Mouse (Mus musculus) E14TG2a.4 (cell line): ENCODE data around the gene Arnt2.
A peak's percentile ranks its signal among the peaks of the same experiment; 100 is the strongest.

Source experiments
- H3K27me3 ChIP-seq: 2 replicates; pipeline ENCODE4 v1.6.1; 2014; ENCODE audit warnings: low read length, control low read depth; ENCODE audit not compliant: insufficient read depth
- H3K36me3 ChIP-seq: 2 replicates; pipeline ENCODE4 v1.6.1; 2014; ENCODE audit warnings: low read length, control low read depth; ENCODE audit not compliant: insufficient read depth
- H3K4me1 ChIP-seq: replicated peaks from 2 replicates; pipeline ENCODE4 v1.6.1; 2014; ENCODE audit warnings: low read depth, low read length, control low read depth
- H3K4me3 ChIP-seq: replicated peaks from 2 replicates; pipeline ENCODE4 v1.5.1; 2014; ENCODE audit warnings: mild to moderate bottlenecking, low read length
- H3K9me3 ChIP-seq: 2 replicates; pipeline ENCODE4 v1.6.1; 2014; ENCODE audit warnings: low read length, control low read depth
- CTCF ChIP-seq: conservative IDR thresholded peaks from 2 replicates; pipeline ENCODE4 v1.5.1; 2014; ENCODE audit warnings: low read length
- NANOG ChIP-seq: IDR thresholded peaks from 2 replicates; pipeline ENCODE4 v1.6.1; 2014; ENCODE audit warnings: borderline replicate concordance, low read length, mixed read lengths
- POU5F1 ChIP-seq: IDR thresholded peaks from 2 replicates; pipeline ENCODE4 v1.6.1; 2014; ENCODE audit warnings: low read length, borderline replicate concordance

The Arnt2 gene

DNA sequence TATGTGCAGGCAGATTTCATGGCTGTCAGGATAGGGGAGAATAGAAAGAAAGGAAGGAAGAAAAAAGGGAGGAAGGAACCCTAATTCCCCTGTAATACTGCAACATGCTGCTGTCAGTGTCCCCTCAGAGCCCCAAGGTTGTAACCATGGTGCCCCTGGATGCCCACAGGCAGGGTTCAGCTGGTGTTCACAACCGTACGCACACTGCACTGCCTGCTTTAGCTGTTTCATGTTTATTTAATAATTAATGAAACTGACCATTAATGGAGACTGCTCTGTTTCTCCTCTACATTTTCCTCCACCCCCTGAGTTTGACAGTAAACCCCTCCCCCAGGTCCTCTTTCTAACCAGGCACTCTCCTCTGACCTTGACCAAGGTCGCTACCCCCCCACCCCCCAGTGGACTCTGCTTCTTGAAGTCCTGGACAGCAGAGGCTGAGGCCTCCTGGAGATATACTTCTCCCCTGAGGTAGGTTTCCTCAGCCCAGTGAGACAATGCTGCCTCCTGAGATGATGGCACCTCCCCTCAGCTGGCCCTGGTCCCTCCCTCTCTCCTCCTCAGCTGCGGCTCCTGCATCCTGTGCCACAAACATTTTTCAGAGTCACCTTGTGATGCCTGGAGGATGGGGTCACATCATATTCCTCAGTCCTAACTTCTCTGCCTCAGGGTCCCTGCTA, 150.5 kb downstream of the Arnt2 start:
- Histone ChIP-seq H3K27me3 (no peaks in the 10 kb centered on the region), H3K9me3 (no peaks in the 10 kb centered on the region), H3K4me1 (peaks cover 4% of the 10 kb centered on the region; the same call in 1 of the 2 replicates), H3K36me3 (no peaks in the 10 kb centered on the region), H3K4me3 (no peak overlapping the region)
- no peak for TF ChIP-seq CTCF
- TF ChIP-seq POU5F1: no peak
- no peak for TF ChIP-seq NANOG

DNA sequence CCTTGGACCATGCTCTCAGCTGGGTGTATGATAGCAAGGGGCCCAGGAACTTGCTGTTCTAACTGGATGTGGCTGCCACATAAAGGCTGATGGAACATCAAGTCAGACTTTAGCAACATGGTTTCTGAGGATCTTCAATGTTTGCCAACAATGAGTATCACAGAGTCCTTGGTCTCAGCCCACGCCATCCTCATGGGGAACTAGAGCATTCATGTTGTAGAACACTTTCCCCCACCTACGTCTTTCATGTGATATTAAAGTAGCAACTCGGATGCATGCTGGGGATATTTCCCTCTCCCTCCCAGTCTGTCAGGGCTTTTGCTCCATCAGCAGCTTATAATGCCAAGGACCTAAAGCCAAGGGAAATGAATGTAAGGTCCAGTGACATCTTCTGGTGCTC, 153.3 kb downstream of the Arnt2 start:
- Histone ChIP-seq H3K9me3 (no peaks in the 10 kb centered on the region), H3K27me3 (no peaks in the 10 kb centered on the region), H3K4me3 (no peak overlapping the region), H3K4me1 (peaks cover 4% of the 10 kb centered on the region; the same call in 1 of the 2 replicates), H3K36me3 (no peaks in the 10 kb centered on the region)
- TF ChIP-seq NANOG (no peak), CTCF (no peak), POU5F1 (no peak)

DNA sequence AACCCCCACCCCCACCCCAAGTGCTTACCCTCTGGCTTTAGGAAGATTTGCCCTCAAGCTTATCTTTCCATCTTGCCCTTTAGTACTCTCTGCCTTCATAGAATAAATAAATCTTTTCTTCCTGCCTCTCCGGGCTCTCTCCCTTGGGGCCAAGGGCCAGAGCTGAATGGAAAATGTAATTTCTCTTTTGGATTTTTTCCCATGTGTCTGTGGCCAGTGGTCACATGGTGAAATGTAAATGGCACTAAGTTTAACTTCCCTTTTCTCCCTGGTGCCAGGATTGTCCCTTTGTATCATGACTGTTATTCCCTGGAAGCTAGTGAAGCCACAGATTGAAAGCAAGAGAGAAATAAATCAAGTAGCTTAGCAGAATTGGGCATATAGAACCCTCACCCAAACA, 153.7 kb downstream of the Arnt2 start:
- Histone ChIP-seq H3K9me3 (no peaks in the 10 kb centered on the region), H3K4me1 (peaks cover 4% of the 10 kb centered on the region; the same call in 1 of the 2 replicates), H3K4me3 (no peak overlapping the region), H3K27me3 (no peaks in the 10 kb centered on the region), H3K36me3 (no peaks in the 10 kb centered on the region)
- TF ChIP-seq NANOG (no peak), CTCF (no peak), POU5F1 (no peak)

DNA sequence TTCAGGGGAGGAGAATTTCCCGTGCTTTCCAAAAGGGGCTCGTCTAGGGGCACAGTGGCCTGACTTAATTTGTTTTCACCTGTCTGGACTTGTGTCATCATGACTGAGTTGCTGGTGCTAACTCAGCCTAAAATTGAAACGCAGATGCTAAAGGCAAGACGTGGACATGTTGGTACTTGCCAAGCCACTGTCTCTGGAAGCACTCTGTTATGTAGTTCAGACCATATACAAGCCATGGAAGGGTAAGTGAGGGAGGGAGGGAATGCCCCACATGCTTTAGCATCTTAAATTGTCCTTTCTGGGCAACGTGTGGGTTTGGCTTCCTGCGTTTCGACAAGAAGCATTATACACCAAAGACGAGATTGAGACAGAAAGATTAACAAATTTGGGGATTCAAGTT, 155.1 kb downstream of the Arnt2 start:
- no peak overlapping the region for H3K4me3 ChIP-seq
- peaks cover 6% of the 10 kb centered on the region for H3K4me1 ChIP-seq
- H3K36me3 ChIP-seq: no peaks in the 10 kb centered on the region
- no peaks in the 10 kb centered on the region for H3K27me3 ChIP-seq
- TF ChIP-seq NANOG: no peak
- no peak for TF ChIP-seq CTCF
- no peak for TF ChIP-seq POU5F1
- no peaks in the 10 kb centered on the region for H3K9me3 ChIP-seq

DNA sequence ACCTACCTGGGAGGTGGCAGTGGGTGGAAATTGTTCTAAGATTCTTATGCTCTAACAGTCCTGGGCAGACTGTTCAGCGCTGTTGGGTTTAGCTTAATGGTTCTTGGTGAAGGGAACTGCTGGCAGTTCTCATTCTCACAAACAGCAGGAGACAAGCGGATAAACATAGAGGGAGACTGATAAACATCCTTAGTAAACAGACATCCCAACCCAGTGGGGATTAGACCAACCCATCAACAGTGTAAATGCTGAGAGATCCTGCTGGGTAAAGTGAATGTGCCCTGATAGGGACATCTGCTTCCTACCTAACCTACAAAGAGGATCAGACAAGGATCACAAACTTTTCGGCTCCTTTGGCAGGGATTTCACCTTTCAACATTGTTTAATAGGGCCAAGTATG, 155.7 kb downstream of the Arnt2 start:
- TF ChIP-seq NANOG (peak; percentile 29; the same call in 1 of the 2 replicates), CTCF (no peak), POU5F1 (no peak)

DNA sequence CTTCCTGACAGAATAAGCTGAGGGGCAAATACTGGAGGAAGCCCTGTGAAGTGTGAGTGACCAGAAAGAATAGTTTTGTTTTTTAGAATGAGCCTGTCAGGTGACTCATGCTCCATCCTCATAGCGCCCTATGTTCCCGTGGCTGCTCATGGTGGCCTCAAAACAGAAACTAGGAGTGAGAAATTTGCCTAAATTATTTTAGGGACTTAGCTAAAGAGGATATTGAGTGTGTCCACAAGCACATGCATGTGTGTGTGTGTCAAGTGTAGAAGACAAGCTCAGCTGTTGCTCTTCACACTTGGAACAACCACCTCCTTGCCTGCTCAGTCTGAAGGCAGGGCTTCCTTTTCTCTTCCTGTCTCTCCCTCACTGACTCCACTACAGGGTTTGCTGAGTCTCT, 158.3 kb downstream of the Arnt2 start:
- peaks cover 37% of the 10 kb centered on the region for H3K4me1 ChIP-seq

More for the DNA sequence above, 155.7 kb downstream of the Arnt2 start:
- H3K27me3 ChIP-seq: no peaks in the 10 kb centered on the region
- H3K36me3 ChIP-seq: no peaks in the 10 kb centered on the region
- peaks cover 12% of the 10 kb centered on the region for H3K4me1 ChIP-seq
- H3K9me3 ChIP-seq: no peaks in the 10 kb centered on the region
- no peak overlapping the region for H3K4me3 ChIP-seq

DNA sequence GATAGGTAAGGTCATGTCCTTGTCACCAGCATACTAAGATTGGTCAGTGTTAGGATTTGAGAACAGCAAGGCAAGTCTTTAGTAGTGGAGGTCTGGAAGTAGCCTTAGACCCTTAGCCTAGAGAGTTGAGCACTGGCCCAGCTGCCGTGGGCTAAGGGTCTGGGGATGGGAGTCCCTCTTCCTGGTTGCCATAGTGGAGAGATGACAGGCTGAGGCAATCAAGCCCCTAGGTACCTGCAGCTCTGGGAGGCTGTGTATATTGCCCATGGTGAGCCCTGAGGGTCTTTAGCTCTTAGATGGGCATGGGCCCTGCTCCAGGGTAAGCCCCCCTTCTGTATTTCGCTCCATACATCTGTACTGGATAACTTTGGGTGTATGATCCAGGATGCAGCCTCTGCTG, 159.2 kb downstream of the Arnt2 start:
- H3K4me3 ChIP-seq: no peak overlapping the region
- no peaks in the 10 kb centered on the region for H3K9me3 ChIP-seq
- no peaks in the 10 kb centered on the region for H3K36me3 ChIP-seq
- no peaks in the 10 kb centered on the region for H3K27me3 ChIP-seq
- TF ChIP-seq CTCF (no peak), NANOG (no peak), POU5F1 (no peak)
- H3K4me1 ChIP-seq: peaks cover 39% of the 10 kb centered on the region

More for the DNA sequence above, 158.3 kb downstream of the Arnt2 start:
- no peak for TF ChIP-seq CTCF
- Histone ChIP-seq H3K9me3 (no peaks in the 10 kb centered on the region), H3K4me3 (no peak overlapping the region), H3K36me3 (no peaks in the 10 kb centered on the region), H3K27me3 (no peaks in the 10 kb centered on the region)

DNA sequence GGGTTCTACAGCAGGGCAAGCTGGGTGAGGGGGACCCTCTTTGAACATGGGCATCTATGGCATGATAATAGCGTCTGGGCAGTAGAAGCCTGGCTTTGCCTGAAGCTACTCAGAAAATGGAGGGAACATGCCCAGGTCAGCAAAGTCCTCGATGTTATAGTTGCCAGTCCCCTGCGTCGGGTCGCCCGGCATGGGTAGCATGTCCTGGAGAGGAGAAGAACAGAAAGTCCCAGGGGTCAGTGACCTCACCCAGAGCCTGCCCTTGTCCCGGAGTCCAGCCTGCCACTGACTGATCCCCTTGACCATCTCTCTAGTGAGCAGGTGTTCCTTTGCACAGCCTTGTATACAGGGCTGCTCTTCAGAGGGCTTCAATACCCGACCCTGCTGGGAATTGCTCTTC, 160.0 kb downstream of the Arnt2 start:
- Histone ChIP-seq H3K9me3 (no peaks in the 10 kb centered on the region), H3K36me3 (no peaks in the 10 kb centered on the region), H3K4me1 (peaks cover 39% of the 10 kb centered on the region), H3K4me3 (no peak overlapping the region), H3K27me3 (no peaks in the 10 kb centered on the region)
- no peak for TF ChIP-seq POU5F1
- no peak for TF ChIP-seq CTCF
- no peak for TF ChIP-seq NANOG

DNA sequence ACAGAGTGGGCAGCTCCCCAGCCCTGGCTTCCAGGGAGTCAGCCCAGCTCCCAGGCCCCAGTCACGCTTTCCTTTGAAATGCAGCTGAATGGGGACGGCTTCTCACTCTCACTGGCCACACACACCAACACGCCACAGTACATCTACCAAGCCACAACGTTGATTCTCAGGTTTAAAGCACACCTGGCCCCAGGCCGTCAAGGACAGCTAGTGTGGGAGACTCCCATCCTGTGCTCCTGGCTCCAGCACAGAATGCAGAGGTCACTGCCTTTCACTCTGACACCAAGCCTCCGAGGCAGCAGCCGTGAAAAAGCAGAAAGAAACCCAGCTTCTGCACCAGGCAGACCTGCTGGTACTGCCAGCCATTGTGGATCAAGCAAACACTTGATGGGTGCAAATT, 160.6 kb downstream of the Arnt2 start:
- Histone ChIP-seq H3K4me1 (peaks cover 35% of the 10 kb centered on the region), H3K27me3 (no peaks in the 10 kb centered on the region), H3K36me3 (no peaks in the 10 kb centered on the region), H3K9me3 (no peaks in the 10 kb centered on the region), H3K4me3 (no peak overlapping the region)
- TF ChIP-seq NANOG: no peak
- no peak for TF ChIP-seq POU5F1
- no peak for TF ChIP-seq CTCF
